Mouse (Mus musculus) midbrain, embryonic 11.5 days (tissue): ENCODE results near the gene Ulk4. TPM values are rescaled to one million over a fixed set of nuclear protein-coding genes. Genes with fewer than 3 reads are reported as not detected.

ENCODE experiments used
- ATAC-seq: fragments of 200-750 bp; cut with Nextera tagmentation; 2 replicates; pipeline ENCODE4 v1.8.0; 2017; ENCODE audit warnings: moderate TSS enrichment, moderate library complexity; ENCODE audit not compliant: low FRiP score
- DNase-seq: peaks from one replicate; pipeline ENCODE4 v3.0.0; 2015; ENCODE audit warnings: low spot score; ENCODE audit errors: missing footprints
- H3K27ac ChIP-seq: fragments of 300-500 bp; sonication (generic); 2 replicates; pipeline ENCODE4 v1.5.1; 2014; ENCODE audit warnings: low read depth, low read length
- H3K27me3 ChIP-seq: fragments of 300-500 bp; sonication (generic); 2 replicates; pipeline ENCODE4 v1.6.1; 2014; ENCODE audit warnings: mild to moderate bottlenecking, low read length, moderate library complexity, mixed read lengths; ENCODE audit not compliant: control insufficient read depth, insufficient read depth
- H3K36me3 ChIP-seq: fragments of 300-500 bp; sonication (generic); 2 replicates; pipeline ENCODE4 v1.6.1; 2014; ENCODE audit warnings: mild to moderate bottlenecking, low read length, moderate library complexity, mixed read lengths; ENCODE audit not compliant: control insufficient read depth, insufficient read depth
- H3K4me1 ChIP-seq: fragments of 300-500 bp; sonication (generic); 2 replicates; pipeline ENCODE4 v1.6.1; 2014; ENCODE audit warnings: low read length; ENCODE audit not compliant: control insufficient read depth, insufficient read depth
- H3K4me2 ChIP-seq: fragments of 300-500 bp; sonication (generic); 2 replicates; pipeline ENCODE4 v1.6.1; 2014; ENCODE audit warnings: mild to moderate bottlenecking, moderate library complexity
- H3K4me3 ChIP-seq: fragments of 300-500 bp; sonication (generic); 2 replicates; pipeline ENCODE4 v1.5.1; 2014; ENCODE audit warnings: low read depth, low read length
- H3K9ac ChIP-seq: fragments of 300-500 bp; sonication (generic); 2 replicates; pipeline ENCODE4 v1.6.1; 2014; ENCODE audit warnings: low read length
- H3K9me3 ChIP-seq: fragments of 300-500 bp; sonication (generic); 2 replicates; pipeline ENCODE4 v1.6.1; 2016; ENCODE audit warnings: low read length; ENCODE audit not compliant: control insufficient read depth
- WGBS: fragments of 180-500 bp; shearing (Covaris S2); extraction: QIAGEN DNeasy Blood & Tissue Kit; methylation state at CpG from one replicate; pipeline ENCODE4 v1.1.7; 2014; 5-methylcytosine and 5-hydroxymethylcytosine counted together
- polyA plus RNA-seq: library from polyadenylated mRNA; unstranded; fragments of >200 nt; fragmentation: Nextera tagmentation; extraction: Ambion mirVana; gene quantifications from 2 replicates; pipeline ENCODE4 v1.2.1, GENCODE M21; 2014

The Ulk4 gene
- polyA plus RNA-seq, 1 experiment from 2014 or later = 210 TPM

DNA sequence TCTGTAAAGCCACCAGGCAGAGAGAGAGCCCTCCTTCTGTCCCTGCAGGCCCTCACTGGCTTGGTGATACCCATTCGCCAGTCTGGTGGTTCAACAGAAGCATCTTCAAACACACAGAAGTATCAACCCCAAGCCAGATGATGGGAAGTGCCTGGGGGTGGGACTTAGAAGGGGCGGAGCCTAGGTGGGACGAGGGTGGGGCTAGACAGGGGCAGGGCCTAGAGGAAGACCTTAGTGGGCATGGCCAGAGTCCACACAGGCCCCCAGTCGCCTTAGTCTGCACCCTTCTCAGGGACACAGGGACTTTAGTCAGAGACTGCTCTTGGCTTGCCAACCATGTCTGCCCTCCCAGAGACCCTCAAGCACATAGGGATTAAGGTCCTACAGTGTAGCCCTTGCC lies 265.5 kb downstream of the Ulk4 start:
- no peak overlapping the region for H3K9ac ChIP-seq
- H3K4me2 ChIP-seq = no peak overlapping the region
- ATAC-seq (no peak), DNase-seq (no peak)
- no peaks in the 10 kb centered on the region for H3K36me3 ChIP-seq
- no peaks in the 10 kb centered on the region for H3K9me3 ChIP-seq
- no peaks in the 10 kb centered on the region for H3K27me3 ChIP-seq
- no peak overlapping the region for H3K4me3 ChIP-seq
- 44% methylated on average over 4 of the region's 4 CpGs for WGBS
- no peaks in the 10 kb centered on the region; the same call in 1 of the 2 replicates for H3K4me1 ChIP-seq
- H3K27ac ChIP-seq = no peak overlapping the region

DNA sequence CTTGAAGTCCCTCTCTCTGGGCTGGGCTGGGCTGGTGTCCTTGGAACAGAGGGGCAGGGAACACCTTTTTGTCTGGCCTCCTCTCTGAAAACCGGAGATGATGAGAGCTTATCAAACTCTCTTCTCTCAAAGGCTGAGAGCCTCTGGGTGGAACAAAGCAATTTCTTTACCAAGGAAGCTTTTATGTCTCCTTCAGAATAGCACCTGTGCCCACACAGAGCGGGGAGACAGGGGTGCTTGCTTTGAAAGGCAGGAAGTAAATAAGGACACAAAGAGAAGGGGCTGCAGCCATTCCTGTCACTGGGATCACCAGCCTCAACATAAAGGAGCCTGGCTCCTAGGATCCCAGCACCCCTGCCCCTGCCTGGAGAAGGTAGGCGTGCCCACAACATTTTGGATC lies 266.5 kb downstream of the Ulk4 start:
- Histone ChIP-seq H3K36me3 (no peaks in the 10 kb centered on the region), H3K4me3 (no peak overlapping the region), H3K9ac (no peak overlapping the region), H3K9me3 (no peaks in the 10 kb centered on the region), H3K27ac (no peak overlapping the region), H3K4me2 (no peak overlapping the region), H3K27me3 (no peaks in the 10 kb centered on the region), H3K4me1 (no peaks in the 10 kb centered on the region; the same call in 1 of the 2 replicates)
- 43% methylated on average over 3 of the region's 3 CpGs for WGBS
- ATAC-seq (no peak), DNase-seq (no peak)

DNA sequence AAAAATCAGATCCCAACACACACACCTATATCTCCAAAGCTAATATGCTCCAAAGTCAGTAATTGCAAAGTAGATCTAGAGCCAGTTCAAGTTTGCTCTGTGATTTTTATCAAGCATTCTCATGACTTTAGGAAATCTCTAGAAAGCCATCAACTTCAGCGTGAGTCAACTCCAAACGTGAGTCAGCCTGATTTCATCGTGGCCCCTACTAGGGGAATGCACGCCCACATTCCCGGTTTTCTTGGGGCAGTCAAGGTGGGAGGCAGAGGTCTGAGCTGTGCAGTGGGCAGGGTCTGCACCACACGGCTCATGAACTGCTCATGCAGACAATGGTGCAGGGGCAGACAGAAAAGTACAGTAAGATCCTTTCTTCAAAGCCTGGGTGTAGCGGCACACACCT lies 271.0 kb downstream of the Ulk4 start:
- no peaks in the 10 kb centered on the region for H3K27me3 ChIP-seq
- H3K4me1 ChIP-seq = no peaks in the 10 kb centered on the region
- DNase-seq = no peak
- H3K9ac ChIP-seq = no peak overlapping the region
- no peaks in the 10 kb centered on the region for H3K9me3 ChIP-seq
- no peak overlapping the region for H3K4me3 ChIP-seq
- no peak overlapping the region for H3K4me2 ChIP-seq
- ATAC-seq = no peak
- 85% methylated on average over 7 of the region's 7 CpGs for WGBS
- H3K27ac ChIP-seq = no peak overlapping the region
- no peaks in the 10 kb centered on the region for H3K36me3 ChIP-seq

DNA sequence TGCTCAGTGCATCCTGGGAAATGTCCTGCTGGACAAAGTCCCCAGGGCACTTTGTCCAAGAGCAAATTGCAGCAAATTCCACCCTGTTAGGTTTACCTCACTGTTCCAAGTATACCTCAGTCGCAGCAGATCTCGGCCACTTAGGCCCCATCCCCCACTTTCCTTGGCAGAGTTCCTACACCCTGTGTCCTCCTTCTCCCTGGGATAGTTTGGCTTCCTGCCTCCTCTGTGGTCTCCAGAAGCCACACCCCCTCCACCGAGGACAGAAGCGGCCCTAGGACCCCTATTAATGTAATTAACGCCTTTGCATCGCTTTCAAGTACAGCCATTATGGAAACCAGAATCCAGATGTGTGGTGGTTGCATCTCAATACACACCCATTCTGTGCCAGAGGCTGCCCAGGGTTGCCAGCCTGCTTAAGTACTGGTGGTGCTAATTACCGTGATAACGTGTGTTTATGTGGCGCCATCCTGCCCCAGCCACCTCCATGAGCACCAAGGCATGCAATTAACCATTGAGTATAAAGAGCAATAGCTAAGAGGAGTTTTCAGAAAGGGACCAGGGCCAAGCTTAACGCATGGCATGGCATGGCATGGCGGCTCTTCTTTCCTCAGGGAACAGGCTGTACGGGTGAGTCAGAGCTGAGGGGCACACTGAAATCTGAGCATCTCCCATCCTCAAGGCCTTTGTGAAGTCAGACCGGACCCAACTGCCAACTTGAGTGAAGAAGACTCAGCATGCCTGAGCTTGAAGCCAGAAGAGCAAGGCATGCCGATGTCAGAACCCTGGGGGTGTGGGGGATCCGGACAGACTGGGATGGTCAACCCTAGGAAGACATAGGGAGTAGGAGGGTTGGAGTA lies 275.1 kb downstream of the Ulk4 start:
- DNase-seq (no peak), ATAC-seq (no peak)
- H3K4me1 ChIP-seq = no peaks in the 10 kb centered on the region
- WGBS = 84% methylated on average over 15 of the region's 15 CpGs
- H3K9ac ChIP-seq = no peak overlapping the region
- H3K4me2 ChIP-seq = no peak overlapping the region
- no peaks in the 10 kb centered on the region for H3K27me3 ChIP-seq
- H3K9me3 ChIP-seq = no peaks in the 10 kb centered on the region
- H3K27ac ChIP-seq = no peak overlapping the region
- no peaks in the 10 kb centered on the region for H3K36me3 ChIP-seq
- no peak overlapping the region for H3K4me3 ChIP-seq

DNA sequence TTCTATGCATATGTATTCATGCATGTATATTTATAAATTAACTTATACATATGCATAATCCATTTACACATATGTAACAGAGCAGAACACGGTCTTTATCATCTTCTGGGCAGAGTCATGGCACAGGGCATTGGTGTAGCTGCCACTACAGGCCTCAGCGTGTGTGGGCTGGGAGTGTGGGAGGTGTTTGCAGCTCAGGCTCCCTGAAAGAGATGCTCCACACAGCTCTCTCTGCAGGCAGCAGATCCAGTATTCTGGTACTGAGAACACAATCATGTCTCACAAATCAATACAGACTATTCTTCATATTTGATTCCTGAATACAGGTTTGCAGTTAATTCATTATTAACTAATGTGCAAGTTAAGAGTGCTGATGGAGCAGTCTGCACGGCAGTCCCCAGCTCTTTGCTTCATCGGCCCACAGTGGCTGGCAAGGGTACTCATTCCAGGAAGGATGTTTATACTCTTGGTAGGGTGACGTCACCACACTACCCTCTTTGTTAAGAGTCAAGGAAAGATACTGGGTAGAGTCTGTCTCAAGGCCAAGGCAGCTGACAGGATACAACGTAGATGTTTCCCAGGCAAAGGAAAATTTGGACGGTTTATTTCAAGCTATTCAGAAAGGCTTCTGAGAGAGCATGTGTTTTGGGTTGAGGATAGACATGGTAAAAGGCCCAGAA lies 276.2 kb downstream of the Ulk4 start:
- DNase-seq (no peak), ATAC-seq (no peak)
- Histone ChIP-seq H3K4me3 (no peak overlapping the region), H3K27ac (no peak overlapping the region), H3K36me3 (no peaks in the 10 kb centered on the region), H3K27me3 (no peaks in the 10 kb centered on the region), H3K9ac (no peak overlapping the region), H3K9me3 (no peaks in the 10 kb centered on the region), H3K4me2 (no peak overlapping the region), H3K4me1 (no peaks in the 10 kb centered on the region)
- 82% methylated on average over 7 of the region's 7 CpGs for WGBS

DNA sequence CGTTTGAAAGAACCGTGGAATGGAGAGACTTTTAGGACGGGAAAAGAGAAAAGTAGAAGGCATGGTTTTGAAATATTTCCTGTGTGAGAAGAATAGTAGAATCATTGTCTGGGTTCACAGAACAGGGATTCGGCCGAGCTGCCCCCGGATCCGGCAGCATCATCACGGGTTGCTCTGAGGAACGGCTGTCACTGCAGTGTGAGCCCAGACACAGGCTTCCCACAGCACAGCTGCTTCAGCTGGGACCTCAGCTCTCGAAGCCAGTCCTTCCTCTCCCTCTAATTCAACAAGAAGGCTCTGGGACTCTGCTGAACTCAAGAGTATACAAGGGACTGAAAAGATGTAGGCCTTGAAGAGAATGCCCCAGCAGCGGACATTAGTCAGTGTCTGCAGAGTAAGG lies 278.3 kb downstream of the Ulk4 start:
- Histone ChIP-seq H3K36me3 (no peaks in the 10 kb centered on the region), H3K4me1 (no peaks in the 10 kb centered on the region), H3K9me3 (no peaks in the 10 kb centered on the region), H3K27ac (no peak overlapping the region), H3K4me3 (no peak overlapping the region), H3K4me2 (no peak overlapping the region), H3K27me3 (no peaks in the 10 kb centered on the region), H3K9ac (no peak overlapping the region)
- ATAC-seq (no peak), DNase-seq (no peak)
- WGBS = 86% methylated on average over 11 of the region's 11 CpGs

DNA sequence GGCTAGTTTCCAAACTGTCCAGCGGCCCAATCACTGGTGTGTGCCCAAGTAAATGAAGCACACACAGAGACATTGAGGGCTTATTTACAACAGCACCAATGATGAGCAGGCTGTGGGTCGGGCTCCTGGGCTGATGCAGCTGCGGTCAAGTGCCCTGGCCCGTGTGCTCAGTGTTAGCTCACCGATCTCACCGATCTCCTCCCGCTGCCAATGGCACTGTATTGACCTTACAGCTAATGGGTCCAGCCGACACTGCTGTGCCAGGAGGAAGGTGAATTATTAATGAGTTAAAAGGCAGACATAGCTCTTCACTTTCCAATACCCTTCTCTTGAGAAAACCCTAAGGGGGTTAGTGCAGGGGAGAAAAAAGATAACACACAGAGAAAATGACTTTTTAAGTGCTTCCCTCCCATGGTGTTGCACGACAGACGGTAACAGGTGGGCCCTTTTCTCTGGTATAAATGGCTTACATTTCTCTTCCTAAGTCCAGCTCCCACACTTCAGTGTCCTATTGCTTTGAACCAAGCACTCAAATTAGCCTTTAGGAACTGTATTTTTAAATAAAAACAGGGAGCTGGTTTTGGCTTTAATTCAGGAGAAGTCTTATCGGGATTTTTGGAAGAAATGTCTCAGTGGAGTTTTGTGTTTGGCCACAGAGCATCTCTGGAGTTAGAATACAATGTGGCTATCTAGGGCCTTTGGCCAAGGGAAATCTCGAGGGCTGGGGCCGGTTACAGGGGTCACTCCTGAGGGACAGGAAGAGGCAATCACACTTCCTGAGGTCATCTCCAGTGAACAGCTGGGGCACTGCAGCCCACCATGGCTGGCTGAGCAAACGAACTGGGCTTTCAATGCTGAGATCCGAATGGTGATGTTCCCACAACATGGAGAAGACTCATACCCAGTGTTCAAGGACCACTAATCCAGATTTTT lies 282.5 kb downstream of the Ulk4 start:
- no peaks in the 10 kb centered on the region for H3K27me3 ChIP-seq
- no peak overlapping the region for H3K4me3 ChIP-seq
- no peak for DNase-seq
- no peak overlapping the region for H3K27ac ChIP-seq
- H3K9me3 ChIP-seq = no peaks in the 10 kb centered on the region
- H3K4me1 ChIP-seq = peaks cover 8% of the 10 kb centered on the region; the same call in 1 of the 2 replicates
- no peak overlapping the region for H3K4me2 ChIP-seq
- no peak overlapping the region for H3K9ac ChIP-seq
- ATAC-seq = no peak
- 80% methylated on average over 15 of the region's 15 CpGs for WGBS
- no peaks in the 10 kb centered on the region for H3K36me3 ChIP-seq

DNA sequence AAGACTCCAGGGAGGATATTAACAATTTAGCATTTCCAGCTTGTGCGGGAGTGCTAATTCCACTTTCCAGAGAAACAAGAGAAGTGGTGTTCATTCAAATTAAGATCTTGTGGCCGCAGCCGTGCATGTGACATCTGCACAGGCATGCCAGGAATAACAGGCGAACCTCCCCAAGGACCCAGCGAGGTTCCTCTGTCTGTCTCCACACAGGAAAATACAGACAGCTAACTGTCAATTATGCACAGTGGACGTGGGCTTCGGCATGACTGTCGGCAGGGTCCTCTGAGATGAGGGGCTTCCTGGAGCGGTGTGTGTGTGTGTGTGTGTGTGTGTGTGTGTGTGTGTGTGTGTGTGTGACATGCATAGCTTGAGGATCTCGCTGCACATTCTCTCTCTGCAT lies 284.0 kb downstream of the Ulk4 start:
- no peaks in the 10 kb centered on the region for H3K27me3 ChIP-seq
- peaks cover 14% of the 10 kb centered on the region for H3K4me1 ChIP-seq
- 63% methylated on average over 10 of the region's 10 CpGs for WGBS
- ATAC-seq = no peak; the same call in 1 of the 2 replicates
- H3K4me2 ChIP-seq = no peak overlapping the region
- H3K27ac ChIP-seq = no peak overlapping the region
- H3K9ac ChIP-seq = no peak overlapping the region
- no peaks in the 10 kb centered on the region for H3K36me3 ChIP-seq
- DNase-seq = no peak
- no peaks in the 10 kb centered on the region for H3K9me3 ChIP-seq
- no peak overlapping the region for H3K4me3 ChIP-seq
